Mouse (Mus musculus): ENCODE measurements around the gene Tlr6.

- no peak for TF ChIP-seq POLR2A (IDR thresholded peaks at IDR 0.05; ENCODE audit: low read depth, low read length)
- no peak for TF ChIP-seq CTCF (conservative IDR thresholded peaks at IDR 0.05 in 1 of 2, IDR thresholded peaks at IDR 0.05 in 1 of 2; ENCODE audit: low read depth in 2 of 2, low read length in 2 of 2)
- no peak for TF ChIP-seq EP300 (IDR thresholded peaks at IDR 0.05; ENCODE audit: low read length)
- TF ChIP-seq JUND (conservative IDR thresholded peaks at IDR 0.05; ENCODE audit: low read depth, low read length) = no peak
- no peak for TF ChIP-seq POLR2AphosphoS2 (IDR thresholded peaks at IDR 0.05; ENCODE audit: low read depth, low read length)
- TF ChIP-seq HCFC1 (IDR thresholded peaks at IDR 0.05; ENCODE audit: low read depth, low read length) = no peak
- TF ChIP-seq CHD2 (IDR thresholded peaks at IDR 0.05; ENCODE audit: low read length) = no peak
- TF ChIP-seq CHD1 (IDR thresholded peaks at IDR 0.05; ENCODE audit: low read depth, low read length) = no peak
- TF ChIP-seq SIN3A (IDR thresholded peaks at IDR 0.05; ENCODE audit: low read length) = no peak
- no peak for TF ChIP-seq KAT2A (IDR thresholded peaks at IDR 0.05; ENCODE audit: insufficient replicate concordance, low read length)
- no peak for TF ChIP-seq E2F4 (IDR thresholded peaks at IDR 0.05; ENCODE audit: insufficient replicate concordance, low read depth, low read length)
- TF ChIP-seq TCF12 (IDR thresholded peaks at IDR 0.05; ENCODE audit: low read depth, low read length) = no peak
- no peak for TF ChIP-seq JUN (IDR thresholded peaks at IDR 0.05; ENCODE audit: insufficient read depth, low read depth, low read length)
These were observed 42.7 kb downstream of the Tlr6 start for GRCm38 (mm10) chr5:64917161-64917560.

Data from CH12.LX (cell line).